Mouse (Mus musculus) frontal cortex, postnatal 10 days (tissue): ENCODE measurements around the gene Phlda3.

Source experiments
- DNase-seq, 2 experiments: peaks; one replicate each; pipeline ENCODE4 v3.0.0; 2022; ENCODE audit warnings: low spot score in 2 of 2, mixed read lengths in 1 of 2

The Phlda3 gene

DNA sequence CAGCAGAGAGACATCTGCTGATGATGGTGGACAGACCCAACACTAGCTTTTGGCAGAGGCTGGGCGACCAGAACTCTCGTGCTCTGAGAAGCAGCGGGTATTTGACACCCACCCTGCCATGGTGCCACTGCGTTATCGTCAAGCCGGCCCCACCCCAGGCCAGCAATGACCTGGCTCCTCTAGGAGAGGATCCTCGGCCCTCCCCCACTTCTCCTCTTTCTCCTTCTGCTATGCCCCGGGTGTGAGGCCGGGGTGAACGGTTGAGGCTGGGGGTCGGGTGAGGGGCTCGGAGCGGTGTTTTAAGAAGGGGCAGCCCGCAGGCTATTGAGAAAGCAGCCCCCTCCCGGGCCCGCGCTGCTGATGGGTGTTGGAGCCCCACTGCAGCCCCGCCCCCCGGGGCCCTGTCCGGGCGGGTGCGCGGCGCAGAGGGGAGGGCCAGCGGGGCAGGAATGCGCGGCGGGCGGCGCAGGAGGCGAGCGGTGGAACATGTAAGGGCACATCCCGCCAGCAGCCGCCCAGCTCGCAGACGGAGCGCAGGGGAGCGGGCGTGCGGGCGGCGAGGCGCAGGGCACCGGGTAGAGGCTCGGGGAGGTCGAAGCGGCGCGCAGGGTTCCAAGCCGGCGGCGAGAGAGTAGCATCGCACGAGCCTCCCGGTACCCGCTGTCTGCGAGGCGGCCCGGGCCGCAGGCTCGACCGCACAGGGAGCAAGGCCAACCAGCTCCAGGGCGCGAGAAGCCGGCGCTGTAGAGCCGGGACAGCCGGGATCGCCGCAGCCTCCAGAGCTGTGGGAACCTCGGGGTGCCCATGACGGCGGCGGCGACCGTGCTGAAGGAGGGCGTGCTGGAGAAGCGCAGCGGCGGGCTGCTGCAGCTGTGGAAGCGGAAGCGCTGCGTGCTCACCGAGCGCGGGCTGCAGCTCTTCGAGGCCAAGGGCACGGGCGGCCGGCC is at the start of gene Phlda3:
Phlda3 (plus strand) TSS at position 475 of the 947 bp plus-strand sequence.
- peak; percentile 46 to 50 for DNase-seq

DNA sequence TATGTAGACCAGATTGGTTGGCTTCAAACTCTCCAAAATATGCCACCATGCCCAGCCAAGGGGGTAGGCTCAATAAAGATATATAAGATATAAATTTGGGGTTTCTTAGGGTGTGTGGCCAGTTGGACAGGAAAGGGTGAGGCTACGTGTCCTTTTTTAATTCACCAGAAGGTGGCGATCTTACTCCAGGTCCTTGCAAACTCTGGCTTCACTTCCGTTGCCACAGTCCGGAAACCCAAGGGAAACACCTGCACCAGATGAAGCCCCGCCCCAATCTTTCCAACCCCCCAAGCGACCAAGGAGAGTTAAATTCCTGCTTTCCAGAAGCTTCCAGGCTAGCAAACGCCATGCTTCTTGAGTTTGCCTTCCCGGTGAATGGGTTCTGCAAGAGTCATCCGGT is 46.4 kb upstream of the Phlda3 start:
- DNase-seq, result peak in 1 of 2 experiments; percentile 55

DNA sequence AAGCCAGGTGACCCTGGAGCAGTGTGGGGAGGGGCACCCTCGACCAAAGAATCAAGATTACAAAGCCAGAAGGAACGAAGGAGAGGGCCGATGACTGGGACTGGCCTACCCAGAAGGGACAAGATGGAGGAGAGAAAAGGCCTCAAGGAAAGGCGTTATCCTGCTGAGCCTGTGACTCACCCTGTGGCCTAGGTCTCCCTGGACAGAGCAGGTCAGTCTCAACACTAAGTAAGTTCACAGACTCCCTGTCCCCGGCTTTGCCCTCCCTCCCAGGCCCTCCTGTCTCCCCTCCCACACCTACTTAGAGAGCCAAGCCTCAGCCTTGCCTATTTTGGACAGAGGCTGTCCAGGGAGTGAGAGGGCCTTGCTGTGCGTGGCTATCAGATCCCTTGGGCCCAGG is 45.9 kb upstream of the Phlda3 start, which contains the start of gene Csrp1:
Csrp1 (plus strand) TSS at position 79 of the 400 bp plus-strand sequence.
- DNase-seq, result no peak

DNA sequence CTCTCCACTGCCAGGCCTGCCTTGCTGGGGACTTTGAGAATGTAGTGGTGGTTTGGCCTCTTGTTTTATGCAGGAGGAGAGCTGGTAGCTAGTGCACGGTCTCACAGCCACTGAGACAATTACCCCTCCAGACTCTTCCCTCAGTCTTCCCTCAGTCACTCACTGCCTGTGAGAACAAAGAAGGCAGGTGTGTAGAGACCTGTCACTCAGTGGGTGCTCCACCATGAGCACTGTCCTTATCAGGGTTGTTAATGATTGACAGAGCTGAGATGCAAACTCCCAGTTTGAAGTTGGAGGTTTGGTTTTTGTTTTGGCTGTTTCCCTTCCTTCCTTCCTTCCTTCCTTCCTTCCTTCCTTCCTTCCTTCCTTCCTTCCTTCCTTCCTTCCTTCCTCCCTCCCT is 42.9 kb upstream of the Phlda3 start:
- no peak for DNase-seq

DNA sequence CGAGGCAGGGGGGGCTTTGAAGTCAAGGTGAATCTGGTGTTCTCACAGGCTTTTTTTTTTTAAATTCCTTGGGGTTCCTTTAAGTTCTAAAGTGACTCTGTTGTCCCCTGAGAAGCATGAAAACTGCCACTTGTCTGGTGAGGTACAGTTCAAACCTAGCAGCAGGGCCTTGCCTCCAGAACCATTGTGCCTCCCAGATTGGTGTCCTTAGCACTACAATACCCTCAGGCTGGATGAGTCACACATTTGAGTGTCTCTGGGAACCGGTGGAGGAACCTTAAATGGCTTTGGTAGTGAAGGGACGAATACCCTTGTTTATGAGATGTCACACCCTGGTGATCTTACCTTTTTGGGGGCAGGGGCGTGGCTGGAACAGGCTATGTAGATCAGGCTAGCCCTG is 41.8 kb upstream of the Phlda3 start:
- DNase-seq, result no peak

DNA sequence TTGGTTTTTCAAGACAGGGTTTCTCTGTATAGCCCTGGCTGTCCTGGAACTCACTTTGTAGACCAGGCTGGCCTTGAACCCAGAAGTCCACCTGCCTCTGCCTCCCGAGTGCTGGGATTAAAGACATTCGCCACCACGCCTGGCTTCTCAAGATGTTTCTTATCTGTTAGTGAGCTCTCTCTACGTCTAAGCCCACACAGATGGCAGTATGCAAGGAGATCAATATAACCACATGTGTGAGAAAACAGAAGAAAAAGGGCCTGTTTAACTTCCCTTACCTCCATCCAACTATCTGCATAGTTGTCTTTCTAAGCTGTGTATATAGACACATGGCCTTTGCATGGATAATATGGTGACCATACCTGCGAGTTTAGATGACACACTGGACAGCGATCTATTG is 40.6 kb upstream of the Phlda3 start:
- no peak for DNase-seq

DNA sequence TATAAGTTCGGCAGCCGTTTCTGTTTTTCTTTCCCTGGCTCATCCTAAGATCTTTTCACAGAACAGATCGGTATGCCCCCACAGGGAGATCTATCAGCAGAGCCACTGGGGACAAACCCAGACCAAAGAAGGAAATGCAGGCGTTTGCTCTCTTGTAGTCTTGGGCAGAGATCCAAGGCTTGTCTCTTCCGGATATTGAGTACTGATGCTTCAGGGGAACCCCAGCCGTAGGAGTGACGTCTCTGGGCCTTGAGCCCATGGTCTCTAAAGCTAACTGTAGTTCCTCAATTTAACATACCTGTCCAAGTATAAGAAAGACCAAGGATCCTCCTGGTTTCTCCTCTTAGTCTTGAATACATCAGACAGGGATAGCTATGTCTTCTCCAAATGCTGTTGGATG is 40.0 kb upstream of the Phlda3 start:
- DNase-seq, result no peak

DNA sequence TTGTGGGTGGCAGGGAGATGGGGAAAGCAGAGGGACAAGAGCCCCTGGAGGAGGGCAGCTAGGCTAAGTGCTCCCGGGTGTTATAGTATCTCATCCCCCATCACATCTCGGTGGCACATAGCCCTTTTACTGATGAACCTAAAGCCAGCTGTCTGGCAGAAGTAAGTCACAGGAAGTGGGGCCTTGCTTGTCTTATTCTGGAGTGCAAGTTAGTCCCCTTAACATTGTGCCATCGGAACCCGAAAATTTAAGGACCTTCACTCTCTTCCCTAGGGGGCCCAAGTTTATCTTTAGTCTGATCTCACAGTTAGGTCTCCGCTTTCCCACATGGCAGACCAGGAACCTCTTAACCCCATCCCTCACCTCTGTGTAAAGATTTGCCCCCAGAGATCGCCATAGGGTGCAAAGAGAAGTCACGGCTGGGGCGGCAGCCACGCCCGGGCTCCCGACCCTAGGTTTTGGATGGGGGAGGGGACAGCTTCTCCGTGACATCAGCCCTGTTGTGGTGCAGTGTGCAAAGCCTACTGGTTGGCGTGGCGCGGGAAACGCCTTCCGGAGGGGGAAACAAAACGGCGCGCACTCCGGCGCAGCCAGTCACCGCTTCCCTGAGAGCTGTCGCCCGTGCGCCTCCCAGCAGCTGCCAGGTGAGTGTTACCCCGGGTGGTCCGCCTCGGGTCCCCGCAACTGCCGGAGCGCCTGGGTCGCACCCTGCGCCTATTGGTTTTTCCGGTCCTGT is 37.1 kb upstream of the Phlda3 start:
- peak; percentile 68 to 78 for DNase-seq

DNA sequence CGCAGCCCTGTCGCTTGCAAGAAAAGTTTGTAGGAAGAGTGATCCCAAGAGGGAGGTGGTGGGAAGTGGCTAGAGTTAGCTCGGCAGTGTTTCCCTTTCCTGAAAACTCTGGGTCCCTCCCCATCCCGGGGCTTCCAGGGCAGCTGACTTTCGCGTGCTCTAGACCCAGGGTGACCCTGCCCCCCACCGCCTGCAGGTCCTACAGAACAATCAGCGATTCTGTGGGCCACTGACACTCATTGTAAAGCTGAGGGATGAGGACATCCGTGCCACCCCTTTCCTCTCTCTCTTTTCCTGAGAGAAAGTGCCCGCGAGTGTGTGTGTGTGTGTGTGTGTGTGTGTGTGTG is 36.6 kb upstream of the Phlda3 start:
- no peak for DNase-seq

DNA sequence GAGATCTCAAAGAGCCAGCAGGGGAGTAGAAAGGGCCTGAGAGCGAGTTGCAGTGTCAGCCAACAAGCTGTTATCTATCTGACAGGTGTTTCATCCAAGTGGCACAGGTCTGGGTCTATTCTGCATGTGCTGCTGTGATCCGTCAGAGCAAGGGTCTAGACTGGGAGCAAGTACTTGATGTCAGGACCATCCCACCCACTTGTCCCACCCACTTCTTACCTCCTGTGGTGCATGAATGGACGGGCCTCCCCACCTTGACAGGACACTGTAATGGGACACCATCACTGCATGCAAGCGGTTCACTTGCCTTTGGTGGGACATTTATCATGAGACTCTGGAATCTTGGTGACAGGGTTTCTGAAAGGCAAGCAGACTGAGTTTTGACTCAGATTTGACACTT is 36.1 kb upstream of the Phlda3 start:
- no peak for DNase-seq

DNA sequence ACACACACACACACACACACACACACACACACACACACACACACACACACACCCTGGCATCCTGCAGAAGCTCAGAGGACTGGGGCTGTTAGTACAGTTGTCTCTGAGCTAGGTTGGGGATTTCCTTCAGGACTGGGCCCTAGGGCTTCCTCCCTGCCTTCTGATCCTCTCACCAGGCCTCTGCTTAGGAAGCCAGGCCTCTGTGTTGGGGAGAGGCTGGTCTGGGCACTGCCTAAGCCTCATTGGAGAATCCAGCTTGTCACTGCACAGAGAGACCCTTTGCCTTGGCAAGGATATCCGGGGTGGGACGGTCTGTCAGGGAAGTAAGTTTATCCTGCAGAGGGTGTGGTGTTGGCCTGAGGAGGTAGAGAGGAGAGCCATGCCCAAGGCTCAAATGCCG is 35.6 kb upstream of the Phlda3 start:
- peak in 1 of 2 experiments; percentile 22 for DNase-seq

DNA sequence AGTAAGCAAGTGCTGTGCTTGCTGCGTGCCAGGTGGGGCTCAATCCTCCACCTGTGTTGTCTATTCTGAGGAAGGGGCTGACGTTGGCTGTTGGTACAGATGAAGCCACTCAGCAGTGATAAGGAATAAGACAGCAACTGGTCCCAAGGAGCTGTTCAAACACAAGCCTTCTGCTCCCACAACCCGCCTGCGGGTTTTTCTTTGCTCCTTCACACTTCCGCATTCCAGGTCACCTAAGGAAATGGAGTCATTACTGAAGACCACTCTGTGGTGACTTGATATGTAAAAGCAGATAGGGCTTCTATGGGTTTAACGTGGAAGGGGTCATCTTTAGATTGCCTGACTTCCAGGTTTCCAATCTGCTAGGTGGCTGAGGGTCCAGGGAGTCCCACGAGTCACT is 34.5 kb upstream of the Phlda3 start:
- DNase-seq, result no peak

DNA sequence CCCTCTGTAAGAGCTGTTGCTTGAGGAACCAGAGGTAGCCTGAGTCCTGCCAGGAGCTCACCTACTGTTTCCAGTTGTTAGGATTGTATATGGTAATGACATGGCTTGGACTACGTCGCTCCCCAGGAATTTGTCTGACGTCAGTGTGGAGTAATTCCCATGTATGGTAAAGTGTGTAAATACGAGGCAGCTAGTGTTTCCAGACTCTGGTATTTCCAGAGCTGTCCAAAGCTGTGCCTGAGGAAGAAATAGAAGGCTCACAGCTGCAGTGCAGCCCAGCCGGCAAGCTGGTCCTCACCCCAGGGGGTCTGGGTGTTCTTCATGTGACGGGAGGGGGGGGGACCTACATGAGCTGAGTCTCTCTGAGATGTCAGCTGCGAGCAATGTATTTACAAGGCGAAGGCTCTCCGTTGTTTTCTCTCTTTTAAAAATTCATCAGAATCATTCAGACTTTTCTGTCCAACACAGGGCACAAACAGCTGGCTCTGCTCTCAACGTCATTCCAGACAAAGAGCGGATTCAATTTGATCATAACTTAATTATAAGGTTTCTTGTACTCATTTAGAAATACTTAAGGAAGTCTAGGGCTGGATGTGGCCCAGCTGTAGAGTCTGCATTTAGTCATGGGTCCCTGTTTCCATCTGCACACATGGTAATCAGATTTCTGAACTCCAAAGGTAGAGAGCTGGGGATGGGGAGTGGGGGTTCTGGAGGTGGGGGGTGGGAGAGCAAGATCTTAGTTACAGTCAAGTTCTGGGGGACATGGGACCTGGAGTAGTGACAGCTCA is 33.8 kb upstream of the Phlda3 start:
- no peak for DNase-seq

DNA sequence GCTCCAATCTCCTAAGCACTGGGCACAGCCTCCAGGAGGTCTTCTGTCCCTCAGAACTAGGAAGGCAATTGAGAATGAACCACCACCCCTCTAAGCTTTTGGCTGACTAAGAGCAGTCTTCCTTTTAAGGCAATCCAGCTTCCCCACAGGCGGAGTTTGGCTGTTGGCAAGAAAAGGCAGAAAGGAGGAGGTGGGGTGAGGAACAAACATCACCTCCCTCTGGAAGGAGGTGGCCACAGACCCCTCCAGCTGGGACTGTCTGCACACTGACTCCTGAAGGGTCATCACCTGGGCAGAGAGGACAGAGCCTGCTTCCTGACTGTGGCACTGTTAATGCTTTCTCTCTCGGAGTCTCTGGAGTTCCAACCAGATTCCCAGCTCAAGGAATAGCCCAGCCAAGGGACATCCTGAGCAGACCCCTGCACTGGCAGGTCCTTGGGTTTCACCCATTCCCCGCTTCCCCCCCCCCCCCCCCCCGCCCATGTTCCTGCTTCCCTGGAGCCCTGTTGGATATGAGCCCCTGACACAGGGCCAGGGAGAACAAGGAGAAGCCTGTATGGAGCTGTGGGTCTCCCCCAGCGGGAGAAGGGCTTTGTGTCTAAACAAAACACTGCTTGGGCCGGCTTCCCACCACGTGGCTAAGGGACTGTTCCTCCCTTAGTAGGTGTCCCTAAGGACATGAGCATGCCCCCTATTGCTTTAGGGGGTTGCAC is 31.5 kb upstream of the Phlda3 start:
- DNase-seq, result peak; percentile 59 to 72

DNA sequence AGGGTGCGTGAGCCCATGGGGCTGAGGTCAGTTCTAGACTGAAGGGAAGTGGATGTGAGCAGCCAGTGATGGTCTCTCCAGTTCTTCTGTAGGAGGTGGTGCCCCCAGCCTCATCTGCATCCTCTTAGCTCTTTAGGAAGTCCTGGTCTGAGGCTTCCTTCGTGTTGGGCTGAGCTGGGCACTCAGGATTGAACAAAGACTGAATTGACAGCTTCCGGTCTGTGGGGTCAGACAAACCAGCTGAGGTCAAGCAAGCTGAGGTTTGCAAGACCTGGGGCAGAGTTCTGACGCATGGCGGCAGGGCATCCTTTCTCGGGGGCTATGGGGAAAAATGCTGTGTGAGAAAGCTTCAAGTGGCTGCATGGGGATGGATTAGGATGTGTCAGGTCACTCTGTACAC is 30.5 kb upstream of the Phlda3 start:
- no peak for DNase-seq

DNA sequence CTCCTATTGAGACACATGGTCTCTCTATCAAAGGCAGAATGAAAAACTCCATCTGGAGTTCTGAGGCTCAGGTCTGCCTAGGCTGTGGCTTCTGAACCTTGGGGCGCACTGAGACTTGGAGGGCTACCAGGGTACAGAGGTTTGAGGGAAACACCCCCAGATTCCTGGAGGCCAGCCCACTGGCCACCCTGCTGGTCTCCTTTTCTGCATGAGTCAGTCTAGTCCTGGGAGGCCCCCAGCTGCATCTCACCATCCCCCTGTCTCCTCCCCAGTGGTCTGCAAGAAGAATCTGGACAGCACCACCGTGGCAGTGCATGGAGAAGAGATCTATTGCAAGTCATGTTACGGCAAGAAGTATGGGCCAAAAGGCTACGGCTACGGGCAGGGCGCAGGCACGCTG is 20.9 kb upstream of the Phlda3 start:
- no peak for DNase-seq

DNA sequence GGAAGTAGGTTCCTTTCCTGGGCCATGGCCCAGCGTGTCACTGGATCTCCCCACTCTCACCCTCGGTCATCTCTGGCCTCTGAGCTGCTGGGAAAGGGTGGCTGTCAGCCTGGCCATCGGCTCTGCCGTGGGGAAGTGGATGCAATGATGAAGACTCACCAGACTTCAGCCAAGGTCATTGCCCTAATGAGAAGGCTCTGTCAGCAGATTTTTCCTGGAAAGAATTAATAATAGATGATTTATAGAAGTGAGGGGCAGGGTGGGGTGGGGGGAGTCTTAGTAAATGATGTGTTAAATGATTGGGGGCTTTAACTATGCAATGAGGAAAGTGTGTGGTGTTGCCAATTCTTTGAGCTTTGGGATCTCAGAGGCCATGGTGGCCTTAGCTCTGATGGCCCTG is 19.7 kb upstream of the Phlda3 start:
- DNase-seq, result no peak

DNA sequence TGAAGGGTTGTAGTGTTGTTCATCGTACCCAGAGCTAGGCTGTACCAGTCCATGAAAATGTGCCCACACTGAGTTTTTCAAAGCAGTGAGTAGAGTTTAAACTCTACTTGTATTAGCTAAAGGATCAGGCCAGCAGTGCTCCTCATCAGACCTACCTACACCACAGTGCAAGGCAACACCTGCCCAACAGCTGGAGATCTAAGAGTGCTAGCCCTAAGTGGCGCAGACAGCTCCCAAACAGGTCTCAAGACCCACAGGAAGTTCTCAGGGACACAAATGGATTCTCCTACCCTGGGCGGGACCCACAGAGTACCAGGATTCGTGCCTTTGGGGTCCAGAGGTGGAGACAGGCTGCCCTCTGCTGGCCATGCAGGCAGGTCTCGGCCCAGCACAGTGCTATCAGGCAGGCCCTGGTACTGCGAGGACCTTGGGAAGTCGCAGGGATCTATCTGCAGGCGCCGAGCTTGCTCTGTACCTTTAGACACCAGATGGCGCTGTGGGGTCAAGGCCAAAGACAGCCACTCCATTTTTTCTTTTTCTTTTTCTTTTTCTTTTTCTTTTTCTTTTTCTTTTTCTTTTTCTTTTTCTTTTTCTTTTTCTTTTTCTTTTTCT is 13.1 kb upstream of the Phlda3 start:
- peak; percentile 84 to 90 for DNase-seq

DNA sequence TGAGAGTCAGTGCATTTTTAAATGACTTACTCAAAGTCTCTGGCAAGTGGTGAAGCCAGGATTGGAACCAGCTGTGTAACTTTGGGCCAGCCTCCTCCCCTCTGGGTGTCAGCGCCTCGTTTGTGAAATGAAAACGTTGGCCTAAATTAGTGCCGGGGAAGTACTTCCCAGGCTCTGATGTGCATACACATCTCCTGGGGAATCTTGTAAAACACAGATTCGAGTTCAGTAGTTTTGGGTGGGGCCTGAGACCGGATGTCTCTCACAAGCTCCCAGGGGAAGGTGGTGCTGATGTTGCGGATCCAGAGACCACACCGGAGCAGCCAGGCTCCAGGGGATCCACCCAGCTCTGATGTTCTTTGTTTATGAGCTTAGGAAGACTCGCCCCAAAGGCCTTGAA is 10.6 kb upstream of the Phlda3 start:
- no peak for DNase-seq

DNA sequence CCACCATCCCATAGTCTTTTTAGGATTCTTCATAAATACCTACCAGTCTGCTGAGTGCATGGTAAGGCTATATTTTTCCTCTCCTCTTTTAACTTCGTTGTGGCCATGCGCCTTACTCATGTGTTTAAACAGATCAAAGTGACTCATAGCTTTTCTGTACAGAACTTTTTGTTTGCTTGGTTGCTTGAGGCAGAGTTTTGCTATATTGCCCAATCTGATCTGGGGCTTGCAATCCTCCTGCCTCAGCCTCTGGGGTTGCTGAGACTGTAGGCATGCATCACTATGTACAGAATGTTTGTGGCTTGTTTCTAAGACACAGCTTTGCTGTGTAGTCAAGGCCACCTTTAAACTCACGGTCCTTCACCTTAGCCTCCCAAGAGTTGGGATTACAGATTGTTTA is 10.0 kb upstream of the Phlda3 start:
- DNase-seq, result no peak

DNA sequence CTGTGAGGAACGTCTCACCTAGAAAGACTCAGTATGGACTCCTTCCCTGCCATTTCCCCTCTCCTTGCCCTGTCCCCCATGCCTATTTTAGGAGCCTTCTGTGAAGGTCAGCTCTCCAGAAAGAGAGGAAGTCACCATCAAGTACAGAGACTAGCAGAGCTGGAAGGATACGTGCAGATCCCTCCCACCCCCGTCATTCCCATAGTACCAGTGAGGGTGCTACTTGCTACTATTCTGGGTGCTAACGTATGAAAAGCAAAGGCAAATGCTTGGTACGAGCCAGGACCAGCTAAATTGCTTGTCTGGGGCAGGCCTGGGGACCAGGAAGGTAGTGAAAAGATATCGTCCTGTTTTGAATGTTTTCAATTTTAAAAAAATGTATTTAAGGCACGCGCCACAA is 8.6 kb upstream of the Phlda3 start:
- no peak for DNase-seq
